Mouse (Mus musculus): ENCODE data around the gene Ppm1f. TPM values are rescaled to one million over a fixed set of nuclear protein-coding genes. Genes with fewer than 3 reads are reported as not detected.

Gene Ppm1f
- polyA plus RNA-seq, 1 experiment from 2014 or later = 16.3 TPM

DNA sequence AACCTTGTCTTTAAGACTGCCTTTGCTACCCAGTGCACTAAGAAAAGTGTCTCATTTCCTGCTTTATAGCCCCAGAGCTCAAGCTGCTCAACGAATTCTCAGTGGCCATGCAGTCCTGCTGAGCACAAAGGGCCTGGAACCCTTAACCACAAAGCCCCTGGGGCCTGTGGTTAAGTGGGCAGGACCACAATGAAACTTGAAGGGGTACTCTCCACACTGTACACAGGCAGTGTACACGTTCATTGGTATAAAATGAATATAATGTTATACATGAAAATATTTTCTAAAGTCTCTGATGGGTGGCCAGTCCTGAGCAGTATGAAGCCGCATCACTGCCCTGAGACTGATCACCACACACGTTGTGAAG, 271 bp upstream of the Ppm1f start:
- no peak for DNase-seq (ENCODE audit: low spot score)
- no peaks in the 10 kb centered on the region for H3K27me3 ChIP-seq (replicated peaks; ENCODE audit: control insufficient read depth, insufficient read depth, low read length)
- no peak overlapping the region for H3K9ac ChIP-seq (ENCODE audit: low read length)

DNA sequence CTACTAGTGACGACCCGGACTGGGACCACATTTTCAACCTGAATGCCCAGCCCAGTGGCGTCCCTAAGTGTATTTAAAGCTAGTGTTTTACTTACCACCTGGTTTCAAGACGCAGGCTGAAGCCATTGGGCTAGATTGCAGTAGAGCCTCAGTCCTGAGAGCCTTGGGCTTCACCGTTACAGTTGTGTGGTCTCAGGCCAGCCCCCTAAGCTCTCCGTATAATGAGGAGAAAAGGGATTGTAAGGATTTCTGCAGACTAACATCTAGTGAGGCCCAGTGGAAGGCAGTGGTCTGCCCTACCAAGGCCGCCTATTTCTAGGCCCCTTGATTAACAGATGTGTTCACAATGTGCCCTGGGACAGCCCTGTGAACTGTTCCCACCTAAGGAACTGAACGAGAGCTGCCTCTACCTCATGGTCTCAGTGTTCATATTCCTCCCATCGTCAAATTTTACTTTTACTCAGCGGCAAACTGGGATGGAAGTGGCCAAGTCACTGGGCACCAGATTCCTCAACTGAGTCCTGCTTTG, 851 bp downstream of the Ppm1f start:
- peak overlapping the region; percentile 60 for H3K9ac ChIP-seq (ENCODE audit: low read length)
- H3K4me3 ChIP-seq (ENCODE audit: low read depth, low read length) = peak overlapping the region; percentile 56
- DNase-seq (ENCODE audit: low spot score) (no peak), ATAC-seq (replicated peaks; ENCODE audit: low FRiP score, low TSS enrichment, low read depth) (no peak)
- H3K4me2 ChIP-seq (ENCODE audit: low read length) = peak overlapping the region; percentile 82
- no peaks in the 10 kb centered on the region for H3K27me3 ChIP-seq (replicated peaks; ENCODE audit: control insufficient read depth, insufficient read depth, low read length)
- peaks cover 9% of the 10 kb centered on the region for H3K4me1 ChIP-seq (replicated peaks; ENCODE audit: control insufficient read depth, insufficient read depth, low read length)
- H3K36me3 ChIP-seq (ENCODE audit: control insufficient read depth, insufficient read depth, low read length) = peaks cover 16% of the 10 kb centered on the region
- 26% methylated on average over 10 of the region's 10 CpGs for WGBS
- peak overlapping the region; percentile 3; the same call in 1 of the 2 replicates for H3K27ac ChIP-seq (ENCODE audit: low read depth)
- no peaks in the 10 kb centered on the region for H3K9me3 ChIP-seq (ENCODE audit: control insufficient read depth, low read length)

More for the DNA sequence above, 271 bp upstream of the Ppm1f start:
- Histone ChIP-seq H3K36me3 (ENCODE audit: control insufficient read depth, insufficient read depth, low read length) (peaks cover 28% of the 10 kb centered on the region), H3K27ac (ENCODE audit: low read depth) (no peak overlapping the region), H3K4me1 (replicated peaks; ENCODE audit: control insufficient read depth, insufficient read depth, low read length) (peaks cover 9% of the 10 kb centered on the region), H3K4me3 (ENCODE audit: low read depth, low read length) (peak overlapping the region; percentile 56; the same call in 1 of the 2 replicates), H3K4me2 (ENCODE audit: low read length) (0 out of 2 replicates have a peak overlapping the region, but pooled peaks have one; percentile 82), H3K9me3 (ENCODE audit: control insufficient read depth, low read length) (no peaks in the 10 kb centered on the region)
- WGBS = 27% methylated on average over 4 of the region's 4 CpGs
- no peak; the same call in 1 of the 2 replicates for ATAC-seq (replicated peaks; ENCODE audit: low FRiP score, low TSS enrichment, low read depth)

DNA sequence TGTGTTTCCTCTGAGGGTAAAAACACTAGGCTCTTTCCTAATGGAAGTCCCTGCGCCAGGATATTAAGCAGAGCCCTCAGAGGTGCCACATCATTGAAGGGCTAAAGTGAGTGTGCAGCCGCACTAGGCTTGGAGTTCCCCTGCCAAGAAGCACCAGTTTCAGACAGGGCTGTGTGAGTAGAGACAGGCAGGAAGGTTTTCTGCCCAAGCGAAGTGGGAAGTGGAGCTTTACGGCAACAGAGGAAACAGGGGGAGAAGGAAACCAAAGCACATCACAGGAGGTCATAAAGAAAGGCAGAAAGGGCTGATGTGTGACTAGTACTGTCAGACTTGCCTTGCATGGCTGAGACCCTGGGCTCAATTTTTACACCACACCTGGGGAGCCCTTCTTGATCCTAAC, 6.1 kb downstream of the Ppm1f start:
- WGBS = 83% methylated on average over 4 of the region's 4 CpGs
- Histone ChIP-seq H3K4me1 (replicated peaks; ENCODE audit: control insufficient read depth, insufficient read depth, low read length) (peaks cover 4% of the 10 kb centered on the region), H3K9ac (ENCODE audit: low read length) (no peak overlapping the region), H3K27ac (ENCODE audit: low read depth) (no peak overlapping the region), H3K36me3 (ENCODE audit: control insufficient read depth, insufficient read depth, low read length) (peaks cover 33% of the 10 kb centered on the region), H3K4me3 (ENCODE audit: low read depth, low read length) (no peak overlapping the region), H3K4me2 (ENCODE audit: low read length) (no peak overlapping the region), H3K27me3 (replicated peaks; ENCODE audit: control insufficient read depth, insufficient read depth, low read length) (no peaks in the 10 kb centered on the region), H3K9me3 (ENCODE audit: control insufficient read depth, low read length) (no peaks in the 10 kb centered on the region)
- DNase-seq (ENCODE audit: low spot score) (no peak), ATAC-seq (replicated peaks; ENCODE audit: low FRiP score, low TSS enrichment, low read depth) (no peak)

DNA sequence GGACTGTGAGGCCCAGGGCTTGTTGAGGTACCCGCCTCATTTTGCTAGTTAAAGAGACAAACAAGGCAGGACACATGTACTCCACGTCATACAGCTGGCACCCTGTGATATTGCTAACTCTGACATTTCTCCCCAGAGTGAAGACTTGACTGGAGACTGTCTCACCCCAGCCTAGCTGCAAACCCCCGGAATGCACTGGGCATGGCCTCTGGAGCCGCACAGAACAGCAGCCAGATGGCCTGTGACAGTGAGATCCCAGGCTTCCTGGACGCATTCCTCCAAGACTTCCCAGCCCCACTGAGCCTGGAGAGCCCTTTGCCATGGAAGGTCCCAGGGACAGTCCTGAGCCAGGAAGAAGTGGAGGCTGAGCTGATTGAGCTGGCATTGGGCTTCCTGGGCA, 6.9 kb downstream of the Ppm1f start:
- no peak for ATAC-seq (replicated peaks; ENCODE audit: low FRiP score, low TSS enrichment, low read depth)
- Histone ChIP-seq H3K4me2 (ENCODE audit: low read length) (no peak overlapping the region), H3K9ac (ENCODE audit: low read length) (no peak overlapping the region), H3K4me3 (ENCODE audit: low read depth, low read length) (no peak overlapping the region), H3K27me3 (replicated peaks; ENCODE audit: control insufficient read depth, insufficient read depth, low read length) (no peaks in the 10 kb centered on the region), H3K27ac (ENCODE audit: low read depth) (no peak overlapping the region), H3K9me3 (ENCODE audit: control insufficient read depth, low read length) (no peaks in the 10 kb centered on the region), H3K4me1 (replicated peaks; ENCODE audit: control insufficient read depth, insufficient read depth, low read length) (no peaks in the 10 kb centered on the region), H3K36me3 (ENCODE audit: control insufficient read depth, insufficient read depth, low read length) (peaks cover 36% of the 10 kb centered on the region)
- WGBS = 90% methylated on average over 5 of the region's 5 CpGs
- DNase-seq (ENCODE audit: low spot score) = no peak

DNA sequence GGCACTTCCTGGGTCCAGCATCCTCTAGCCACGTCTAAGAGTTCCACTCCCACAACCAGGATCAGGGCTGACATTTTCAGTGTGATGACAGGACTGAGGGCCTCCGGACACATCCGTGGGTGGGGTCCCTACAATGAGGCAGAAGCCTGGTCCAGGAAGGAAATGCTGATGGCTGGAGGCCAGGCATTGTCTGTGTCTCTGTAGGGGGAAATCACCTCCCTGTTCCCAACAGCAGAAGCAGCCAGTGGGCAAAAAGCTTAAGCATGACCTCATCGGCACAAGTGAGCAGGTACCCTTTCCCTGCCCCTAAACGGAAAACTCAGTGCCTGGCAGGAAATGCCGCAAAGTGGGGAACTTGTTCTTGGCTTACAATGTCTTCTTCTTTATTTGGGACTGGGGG, 11.5 kb downstream of the Ppm1f start:
- no peak overlapping the region for H3K9ac ChIP-seq (ENCODE audit: low read length)
- DNase-seq (ENCODE audit: low spot score) (no peak), ATAC-seq (replicated peaks; ENCODE audit: low FRiP score, low TSS enrichment, low read depth) (no peak)
- 73% methylated on average over 6 of the region's 6 CpGs for WGBS
- no peaks in the 10 kb centered on the region for H3K4me1 ChIP-seq (replicated peaks; ENCODE audit: control insufficient read depth, insufficient read depth, low read length)
- no peaks in the 10 kb centered on the region for H3K9me3 ChIP-seq (ENCODE audit: control insufficient read depth, low read length)
- peaks cover 70% of the 10 kb centered on the region for H3K36me3 ChIP-seq (ENCODE audit: control insufficient read depth, insufficient read depth, low read length)
- H3K4me3 ChIP-seq (ENCODE audit: low read depth, low read length) = no peak overlapping the region
- no peak overlapping the region for H3K4me2 ChIP-seq (ENCODE audit: low read length)
- 0 out of 2 replicates have a peak overlapping the region, but pooled peaks have one; percentile 10 for H3K27ac ChIP-seq (ENCODE audit: low read depth)
- H3K27me3 ChIP-seq (replicated peaks; ENCODE audit: control insufficient read depth, insufficient read depth, low read length) = no peaks in the 10 kb centered on the region

DNA sequence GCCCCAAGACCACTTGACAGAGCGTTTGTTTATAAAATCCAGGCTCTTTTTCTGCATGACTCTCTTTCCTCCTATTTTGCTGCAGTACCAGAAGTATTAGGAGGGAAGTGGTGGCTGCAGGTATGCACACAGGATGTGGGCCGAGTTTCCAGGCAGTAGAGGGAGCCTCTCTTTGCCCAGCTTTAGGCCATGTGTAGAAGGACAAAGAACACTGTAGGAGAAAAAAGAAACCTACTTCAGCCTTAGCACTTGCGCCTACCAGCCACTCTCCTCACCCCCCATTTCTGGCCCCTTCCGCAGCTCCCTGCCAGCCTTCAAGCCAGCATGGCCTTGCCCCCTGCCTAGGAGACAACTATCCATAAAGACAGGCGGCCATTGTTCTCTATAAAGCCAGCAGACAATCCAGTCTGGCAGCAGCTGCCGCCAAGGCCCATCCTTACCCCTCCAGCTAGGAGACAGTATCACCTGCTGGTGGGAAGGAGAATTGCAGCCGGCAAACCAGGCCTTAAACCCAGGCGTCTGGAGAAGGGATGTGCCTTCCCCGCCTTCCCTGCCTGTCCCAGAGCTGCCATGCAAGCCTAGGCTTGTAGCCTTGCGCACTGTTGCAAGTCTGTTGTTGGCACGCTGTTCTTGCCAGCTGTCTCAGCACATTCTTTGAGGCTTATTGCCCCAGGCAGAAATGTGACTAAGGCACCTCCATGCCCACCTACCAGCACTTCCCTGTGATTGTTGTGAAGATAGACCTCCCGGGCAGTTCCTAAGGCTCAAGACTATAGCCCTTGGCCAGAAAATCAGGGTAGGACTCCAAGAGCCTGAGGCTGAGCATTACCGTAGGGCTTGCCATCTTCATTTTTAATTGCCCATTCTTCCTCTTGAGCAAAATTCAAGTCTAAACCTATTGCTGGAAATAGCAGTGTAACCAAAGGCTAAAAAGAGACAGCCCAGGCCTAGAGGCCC, 15.7 kb downstream of the Ppm1f start:
- ATAC-seq (replicated peaks; ENCODE audit: low FRiP score, low TSS enrichment, low read depth) (peak; percentile 80), DNase-seq (ENCODE audit: low spot score) (peak; percentile 82)
- H3K36me3 ChIP-seq (ENCODE audit: control insufficient read depth, insufficient read depth, low read length) = peaks cover 80% of the 10 kb centered on the region
- H3K27ac ChIP-seq (ENCODE audit: low read depth) = peak overlapping the region; percentile 62
- 45% methylated on average over 13 of the region's 13 CpGs for WGBS
- no peaks in the 10 kb centered on the region for H3K4me1 ChIP-seq (replicated peaks; ENCODE audit: control insufficient read depth, insufficient read depth, low read length)
- no peak overlapping the region for H3K4me2 ChIP-seq (ENCODE audit: low read length)
- no peaks in the 10 kb centered on the region for H3K27me3 ChIP-seq (replicated peaks; ENCODE audit: control insufficient read depth, insufficient read depth, low read length)
- no peak overlapping the region for H3K4me3 ChIP-seq (ENCODE audit: low read depth, low read length)
- H3K9ac ChIP-seq (ENCODE audit: low read length) = no peak overlapping the region
- H3K9me3 ChIP-seq (ENCODE audit: control insufficient read depth, low read length) = no peaks in the 10 kb centered on the region

DNA sequence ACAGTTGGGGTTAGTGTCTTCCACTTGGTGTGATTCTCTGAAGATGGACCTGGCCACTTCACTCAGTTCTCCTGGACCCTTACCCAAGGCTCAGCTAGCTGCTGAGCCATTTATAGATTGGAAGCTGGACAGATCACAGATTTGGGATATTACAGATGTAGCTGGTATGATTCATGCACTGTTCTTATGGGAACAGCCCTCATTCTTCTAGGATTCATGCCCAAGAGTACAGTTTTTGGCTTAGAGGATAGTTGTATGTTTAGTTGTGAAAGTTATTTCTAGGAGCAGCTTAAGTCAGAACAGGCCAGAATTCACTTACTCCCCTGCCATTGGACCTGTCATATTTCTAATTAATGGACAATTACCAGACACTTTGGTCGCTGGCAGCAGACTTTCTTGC, 17.2 kb downstream of the Ppm1f start:
- DNase-seq (ENCODE audit: low spot score) (no peak), ATAC-seq (replicated peaks; ENCODE audit: low FRiP score, low TSS enrichment, low read depth) (no peak)
- Histone ChIP-seq H3K27me3 (replicated peaks; ENCODE audit: control insufficient read depth, insufficient read depth, low read length) (no peaks in the 10 kb centered on the region), H3K4me3 (ENCODE audit: low read depth, low read length) (no peak overlapping the region), H3K4me1 (replicated peaks; ENCODE audit: control insufficient read depth, insufficient read depth, low read length) (no peaks in the 10 kb centered on the region), H3K4me2 (ENCODE audit: low read length) (no peak overlapping the region), H3K36me3 (ENCODE audit: control insufficient read depth, insufficient read depth, low read length) (peaks cover 86% of the 10 kb centered on the region), H3K9me3 (ENCODE audit: control insufficient read depth, low read length) (no peaks in the 10 kb centered on the region), H3K27ac (ENCODE audit: low read depth) (no peak overlapping the region), H3K9ac (ENCODE audit: low read length) (no peak overlapping the region)
- WGBS = 71% methylated on average over 1 of the region's 1 CpGs

DNA sequence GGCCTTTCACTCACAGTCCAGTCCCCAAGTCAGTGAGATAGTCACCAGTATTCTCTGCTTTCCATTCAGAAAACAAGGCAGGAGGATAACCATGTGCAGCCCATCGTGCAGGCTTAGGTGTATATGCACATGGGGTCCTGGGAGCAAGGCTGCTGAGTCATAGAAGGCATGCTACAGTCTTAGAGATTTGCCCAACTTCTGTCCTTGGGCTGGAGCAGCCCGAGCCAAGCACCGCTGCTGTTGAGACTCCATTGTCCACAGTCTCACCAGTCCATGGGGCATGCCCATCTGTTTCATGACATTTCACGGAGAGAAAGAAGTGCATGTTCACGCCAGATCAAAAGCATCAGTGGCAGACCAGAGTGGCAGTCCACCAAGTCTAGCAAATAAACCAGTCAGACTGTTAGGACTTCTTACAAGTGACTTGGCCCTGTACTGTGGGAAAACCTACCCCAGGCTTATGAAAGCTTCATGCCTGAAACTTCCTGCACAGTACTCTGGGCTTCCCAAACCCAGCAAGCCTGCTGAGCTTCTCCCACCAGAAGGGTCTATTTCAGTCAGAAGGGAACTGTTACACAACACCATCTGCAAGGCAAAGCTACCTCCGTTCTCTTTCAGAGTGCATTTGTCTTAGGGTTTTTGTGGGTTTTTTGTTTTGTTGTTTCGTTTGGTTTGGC, 22.3 kb downstream of the Ppm1f start:
- H3K4me2 ChIP-seq (ENCODE audit: low read length) = no peak overlapping the region

More for the DNA sequence above, 22.3 kb downstream of the Ppm1f start:
- H3K9ac ChIP-seq (ENCODE audit: low read length) = no peak overlapping the region
- H3K9me3 ChIP-seq (ENCODE audit: control insufficient read depth, low read length) = no peaks in the 10 kb centered on the region
- DNase-seq (ENCODE audit: low spot score) (no peak), ATAC-seq (replicated peaks; ENCODE audit: low FRiP score, low TSS enrichment, low read depth) (no peak)
- peaks cover 92% of the 10 kb centered on the region for H3K36me3 ChIP-seq (ENCODE audit: control insufficient read depth, insufficient read depth, low read length)
- H3K4me3 ChIP-seq (ENCODE audit: low read depth, low read length) = no peak overlapping the region
- no peak overlapping the region for H3K27ac ChIP-seq (ENCODE audit: low read depth)
- WGBS = 93% methylated on average over 7 of the region's 7 CpGs
- H3K4me1 ChIP-seq (replicated peaks; ENCODE audit: control insufficient read depth, insufficient read depth, low read length) = no peaks in the 10 kb centered on the region
- no peaks in the 10 kb centered on the region for H3K27me3 ChIP-seq (replicated peaks; ENCODE audit: control insufficient read depth, insufficient read depth, low read length)
